In genomic region chr8:4216296-4216695, GRCm38 (mm10) we compare ENCODE assay signal across 9 mouse cellular contexts. TPM values are rescaled to one million over a fixed set of nuclear protein-coding genes. Genes with fewer than 3 reads are reported as not detected.
DNase-seq lines count a peak whose midpoint lies in the region; ATAC-seq and TF ChIP-seq lines count a peak whose summit lies in the region.
"Had no signal": no experiment of that assay in that cellular context is flagged by ENCODE, and none has a peak within 500 bp of the region (broad histone marks: within the 10 kb centered on the region; RNA-seq: fewer than 3 reads in every experiment).

No protein-coding gene starts in this region.

- H3K9ac ChIP-seq in kidney, postnatal 0 days (ENCODE audit: low read depth, low read length): no peak overlapping the region
- peak overlapping the region; percentile 86 for H3K9ac ChIP-seq in forebrain, embryonic 11.5 days (ENCODE audit: low read length)
- peak overlapping the region; percentile 43 for H3K9ac ChIP-seq in intestine, embryonic 14.5 days (ENCODE audit: low read length)

- H3K36me3 ChIP-seq in kidney, postnatal 0 days (ENCODE audit: insufficient read depth, low read length): no peaks in the 10 kb centered on the region
- no peaks in the 10 kb centered on the region; the same call in 1 of the 2 replicates for H3K36me3 ChIP-seq in forebrain, embryonic 11.5 days (ENCODE audit: control insufficient read depth, insufficient read depth, low read length)
- no peaks in the 10 kb centered on the region for H3K36me3 ChIP-seq in intestine, embryonic 14.5 days (ENCODE audit: control insufficient read depth, insufficient read depth, low read length)

- no peak for TF ChIP-seq CTCF in kidney, postnatal 0 days (IDR thresholded peaks at IDR 0.05; ENCODE audit: low read depth)

- peak overlapping the region; percentile 48 for H3K4me3 ChIP-seq in kidney, postnatal 0 days (replicated peaks; ENCODE audit: low read depth, low read length)
- H3K4me3 ChIP-seq in forebrain, embryonic 11.5 days (ENCODE audit: low read depth, low read length): peak overlapping the region; percentile 65
- peak overlapping the region; percentile 37 for H3K4me3 ChIP-seq in intestine, embryonic 14.5 days (ENCODE audit: low read depth, low read length)

- DNase-seq in kidney, postnatal 0 days (ENCODE audit: low spot score): no peak
- no peak for DNase-seq in kidney, adult 8-10 months
- no peak for DNase-seq in forebrain, embryonic 11.5 days (ENCODE audit: low spot score)
- no peak for DNase-seq in intestine, embryonic 14.5 days (ENCODE audit: low spot score)
- peak; percentile 39 for DNase-seq in neural tube, embryonic 10.5 days (ENCODE audit: extremely low spot score, low spot score)
- DNase-seq in ovary, postnatal 10 days (ENCODE audit: low spot score): no peak
- DNase-seq in frontal cortex, postnatal 25 days (ENCODE audit: low spot score in 2 of 2): no peak
- no peak for DNase-seq in adrenal gland, postnatal 4 days (ENCODE audit: low spot score in 2 of 2)

- no peak for ATAC-seq in kidney, postnatal 0 days (replicated peaks; ENCODE audit: low FRiP score, low read depth)
- ATAC-seq in forebrain, embryonic 11.5 days (replicated peaks; ENCODE audit: low FRiP score): 0 out of 2 replicates have a peak, but pooled peaks have one; percentile 0
- ATAC-seq in intestine, embryonic 14.5 days (replicated peaks; ENCODE audit: low FRiP score, low TSS enrichment, low read depth): no peak

- H3K27me3 ChIP-seq in kidney, postnatal 0 days (ENCODE audit: insufficient read depth, low read length): 0 out of 2 replicates have a peak, but pooled peaks cover 7% of the 10 kb centered on the region
- H3K27me3 ChIP-seq in forebrain, embryonic 11.5 days (ENCODE audit: control insufficient read depth, insufficient read depth, low read length): no peaks in the 10 kb centered on the region
- H3K27me3 ChIP-seq in intestine, embryonic 14.5 days (replicated peaks; ENCODE audit: control insufficient read depth, insufficient read depth, low read length): peaks cover 40% of the 10 kb centered on the region

- no peak overlapping the region for H3K27ac ChIP-seq in kidney, postnatal 0 days
- peak overlapping the region; percentile 82; the same call in 1 of the 2 replicates for H3K27ac ChIP-seq in forebrain, embryonic 11.5 days (ENCODE audit: low read depth, low read length)
- no peak overlapping the region for H3K27ac ChIP-seq in intestine, embryonic 14.5 days (ENCODE audit: low read depth)

- peaks cover 20% of the 10 kb centered on the region for H3K4me1 ChIP-seq in kidney, postnatal 0 days (replicated peaks; ENCODE audit: insufficient read depth, low read length)
- peaks cover 15% of the 10 kb centered on the region for H3K4me1 ChIP-seq in forebrain, embryonic 11.5 days (replicated peaks; ENCODE audit: control insufficient read depth, insufficient read depth, low read length)
- H3K4me1 ChIP-seq in intestine, embryonic 14.5 days (replicated peaks; ENCODE audit: control insufficient read depth, insufficient read depth, low read length): peaks cover 10% of the 10 kb centered on the region; the same call in 1 of the 2 replicates

- WGBS in kidney, postnatal 0 days: 7% methylated on average over 18 of the region's 18 CpGs
- 4% methylated on average over 18 of the region's 18 CpGs for WGBS in forebrain, embryonic 11.5 days
- 7% methylated on average over 18 of the region's 18 CpGs for WGBS in intestine, embryonic 14.5 days

- no peaks in the 10 kb centered on the region for H3K9me3 ChIP-seq in kidney, postnatal 0 days (replicated peaks; ENCODE audit: low read length)
- no peaks in the 10 kb centered on the region for H3K9me3 ChIP-seq in forebrain, embryonic 11.5 days (ENCODE audit: control insufficient read depth, low read length)
- no peaks in the 10 kb centered on the region for H3K9me3 ChIP-seq in intestine, embryonic 14.5 days (ENCODE audit: control insufficient read depth, low read length)

- peak overlapping the region; percentile 86 for H3K4me2 ChIP-seq in kidney, postnatal 0 days (ENCODE audit: low read length)
- H3K4me2 ChIP-seq in forebrain, embryonic 11.5 days (ENCODE audit: low read depth, low read length, severe bottlenecking): peak overlapping the region; percentile 53
- peak overlapping the region; percentile 63 for H3K4me2 ChIP-seq in intestine, embryonic 14.5 days (ENCODE audit: low read length)

RNA-seq across cellular contexts. Expression of gene Prr36, which starts 1.0 kb away (rescaled TPM):
- polyA plus RNA-seq in kidney, postnatal 0 days (2015; fragmentation: Nextera tagmentation; extraction: Ambion mirVana): 2.8 and 3.0 TPM in 2 replicates
- 42.8 and 47.3 TPM in 2 replicates for polyA plus RNA-seq in forebrain, embryonic 11.5 days (2014; fragmentation: Nextera tagmentation; extraction: Ambion mirVana)
- polyA plus RNA-seq in intestine, embryonic 14.5 days (2014; fragmentation: Nextera tagmentation; extraction: Ambion mirVana): 5.4 and 6.6 TPM in 2 replicates
- total RNA-seq in adrenal gland, postnatal 4 days (2021): 10 to 100 TPM in 1 of 2 experiments, 1 to 10 TPM in 1; 9.6 to 10.6 TPM

RNA-seq across cellular contexts. Expression of gene Lrrc8e, which starts 10.3 kb away (rescaled TPM):
- 1.6 and 1.8 TPM in 2 replicates for polyA plus RNA-seq in kidney, postnatal 0 days (2015; fragmentation: Nextera tagmentation; extraction: Ambion mirVana)
- polyA plus RNA-seq in forebrain, embryonic 11.5 days (2014; fragmentation: Nextera tagmentation; extraction: Ambion mirVana): 0.20 and 0.21 TPM in 2 replicates
- 0.81 and 1.3 TPM in 2 replicates for polyA plus RNA-seq in intestine, embryonic 14.5 days (2014; fragmentation: Nextera tagmentation; extraction: Ambion mirVana)
- total RNA-seq in adrenal gland, postnatal 4 days (2021): 10 to 100 TPM; 13.6 to 15.2 TPM
- total RNA-seq: left cerebral cortex, postnatal 14 days had no signal

RNA-seq across cellular contexts. Expression of gene Map2k7, which starts 22.2 kb away (rescaled TPM):
- 28.0 and 30.1 TPM in 2 replicates for polyA plus RNA-seq in kidney, postnatal 0 days (2015; fragmentation: Nextera tagmentation; extraction: Ambion mirVana)
- 14.1 and 19.5 TPM in 2 replicates for polyA plus RNA-seq in forebrain, embryonic 11.5 days (2014; fragmentation: Nextera tagmentation; extraction: Ambion mirVana)
- 17.9 and 19.1 TPM in 2 replicates for polyA plus RNA-seq in intestine, embryonic 14.5 days (2014; fragmentation: Nextera tagmentation; extraction: Ambion mirVana)
- total RNA-seq in adrenal gland, postnatal 4 days (2021): 100 to 1,000 TPM; 121 to 129 TPM

RNA-seq across cellular contexts. Expression of gene Gm49320, which starts 22.4 kb away (rescaled TPM):
- 0.97 and 1.2 TPM in 2 replicates for polyA plus RNA-seq in kidney, postnatal 0 days (2015; fragmentation: Nextera tagmentation; extraction: Ambion mirVana)
- 0.88 and 0.90 TPM in 2 replicates for polyA plus RNA-seq in forebrain, embryonic 11.5 days (2014; fragmentation: Nextera tagmentation; extraction: Ambion mirVana)
- polyA plus RNA-seq in intestine, embryonic 14.5 days (2014; fragmentation: Nextera tagmentation; extraction: Ambion mirVana): 1.4 and 1.7 TPM in 2 replicates
- total RNA-seq in adrenal gland, postnatal 4 days (2021): 1 to 10 TPM; 4.4 to 6.0 TPM
- total RNA-seq: left cerebral cortex, postnatal 14 days had no signal

RNA-seq across cellular contexts. Expression of gene Tgfbr3l, which starts 31.7 kb away (rescaled TPM):
- polyA plus RNA-seq in kidney, postnatal 0 days (2015; fragmentation: Nextera tagmentation; extraction: Ambion mirVana): 2.3 and 2.9 TPM in 2 replicates
- polyA plus RNA-seq in forebrain, embryonic 11.5 days (2014; fragmentation: Nextera tagmentation; extraction: Ambion mirVana): 3.3 and 4.0 TPM in 2 replicates
- 3.3 and 4.0 TPM in 2 replicates for polyA plus RNA-seq in intestine, embryonic 14.5 days (2014; fragmentation: Nextera tagmentation; extraction: Ambion mirVana)
- 10 to 100 TPM; 42.4 to 49.1 TPM for total RNA-seq in adrenal gland, postnatal 4 days (2021)
